Mouse (Mus musculus) adrenal gland, adult 2 months (tissue): ENCODE measurements around the gene Rnf34. TPM values are rescaled to one million over a fixed set of nuclear protein-coding genes. Genes with fewer than 3 reads are reported as not detected.

Source experiments
- DNase-seq: peaks from one replicate; pipeline ENCODE4 v3.0.0; 2021
- polyA plus RNA-seq: library from polyadenylated mRNA; depleted of rRNA; stranded (reverse); fragments of >200 nt; gene quantifications from 2 replicates; pipeline ENCODE4 v1.2.3, GENCODE M21; 2012
- total RNA-seq, 2 experiments: library from RNA; stranded (reverse); gene quantifications; 2 replicates each; pipeline ENCODE4 v1.2.3; 2021

The Rnf34 gene
- total and polyA plus RNA-seq, 3 experiments, result 4.4 to 33.8 (median 17.9) TPM

DNA sequence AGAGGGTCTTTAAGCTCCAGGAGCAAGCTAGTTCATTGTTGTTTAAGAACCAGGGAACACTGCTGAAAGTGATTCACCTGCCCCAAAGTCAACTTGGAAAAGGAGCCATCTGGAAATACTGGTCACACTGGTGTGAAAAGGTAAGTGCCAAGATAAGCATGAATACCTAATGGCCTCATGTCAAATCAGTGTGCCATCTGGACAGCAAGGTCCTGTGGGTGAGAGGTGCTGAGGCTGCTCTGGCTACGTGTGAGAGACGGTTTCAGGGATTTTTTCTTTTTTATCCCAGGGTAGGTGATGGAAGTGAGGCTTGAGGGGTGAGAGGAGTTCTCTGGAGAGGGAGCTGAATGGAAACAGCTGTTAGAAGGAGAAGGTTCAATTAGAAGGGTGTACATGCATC is 23.7 kb downstream of the Rnf34 start:
- DNase-seq, result no peak

- no peak for DNase-seq
These were observed 24.5 kb downstream of the Rnf34 start for GRCm38 (mm10) chr5:122874359-122874758.

DNA sequence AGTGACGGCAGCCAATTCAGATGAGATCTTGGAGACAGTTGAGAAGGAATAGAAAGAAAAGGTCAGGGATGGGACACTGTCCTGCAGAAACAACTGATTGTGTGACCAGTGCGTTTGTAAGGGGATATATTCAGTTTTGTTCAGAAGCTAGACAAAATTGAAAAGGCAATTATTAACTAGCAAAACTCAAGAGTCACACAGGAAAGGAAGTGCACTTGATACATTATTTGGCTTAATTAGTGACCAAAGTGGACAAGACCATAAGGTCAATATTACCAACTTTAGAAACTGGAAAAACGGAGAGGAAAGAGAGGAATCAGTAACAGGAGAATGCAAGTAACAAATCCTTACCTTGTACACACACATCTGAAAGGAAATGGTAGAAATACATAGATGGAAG is 26.8 kb downstream of the Rnf34 start:
- DNase-seq, result no peak

- no peak for DNase-seq
These were observed 30.6 kb downstream of the Rnf34 start for GRCm38 (mm10) chr5:122880241-122880980.

GRCm38 (mm10) chr5:122881313-122881712 is 31.5 kb downstream of the Rnf34 start:
- peak; percentile 76 for DNase-seq

DNA sequence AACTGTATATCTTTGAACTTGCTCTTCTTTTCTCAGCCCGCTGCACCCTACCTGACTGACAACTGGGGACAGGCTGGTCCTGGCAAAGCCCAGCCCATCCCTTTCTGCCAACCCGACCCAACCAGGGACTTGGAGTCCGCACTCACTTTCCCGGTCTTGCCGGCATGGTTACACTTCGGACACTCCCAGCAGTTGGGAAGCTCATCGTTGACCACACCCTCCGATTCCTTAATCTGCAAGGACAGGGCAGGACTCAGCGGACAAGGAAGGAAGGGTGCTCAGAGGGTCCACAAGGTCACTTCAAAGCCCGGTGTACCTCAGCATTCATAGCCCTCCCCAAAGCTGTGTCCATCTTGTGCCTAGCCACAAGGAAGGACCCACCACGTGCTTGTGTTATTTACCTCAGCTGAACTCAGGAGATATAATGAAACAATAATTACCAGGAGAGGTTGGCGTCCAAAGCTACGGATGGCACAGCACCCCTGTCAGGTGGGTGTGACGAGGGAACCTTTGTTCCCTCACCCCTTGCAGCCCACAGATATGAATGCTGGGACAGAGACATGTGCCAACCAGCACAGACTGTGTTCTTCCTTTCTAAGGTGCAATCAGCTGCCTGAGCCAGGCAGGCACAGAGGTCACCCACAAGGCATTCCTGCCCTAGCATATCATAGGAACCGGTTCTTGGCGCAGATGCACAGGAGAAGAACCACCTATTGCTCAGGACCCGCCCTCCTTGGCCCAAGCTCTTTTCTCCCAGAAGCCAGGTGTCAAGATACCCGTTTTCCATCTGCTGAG is 32.6 kb downstream of the Rnf34 start:
- no peak for DNase-seq

GRCm38 (mm10) chr5:122883237-122883636 is 33.4 kb downstream of the Rnf34 start:
- no peak for DNase-seq

DNA sequence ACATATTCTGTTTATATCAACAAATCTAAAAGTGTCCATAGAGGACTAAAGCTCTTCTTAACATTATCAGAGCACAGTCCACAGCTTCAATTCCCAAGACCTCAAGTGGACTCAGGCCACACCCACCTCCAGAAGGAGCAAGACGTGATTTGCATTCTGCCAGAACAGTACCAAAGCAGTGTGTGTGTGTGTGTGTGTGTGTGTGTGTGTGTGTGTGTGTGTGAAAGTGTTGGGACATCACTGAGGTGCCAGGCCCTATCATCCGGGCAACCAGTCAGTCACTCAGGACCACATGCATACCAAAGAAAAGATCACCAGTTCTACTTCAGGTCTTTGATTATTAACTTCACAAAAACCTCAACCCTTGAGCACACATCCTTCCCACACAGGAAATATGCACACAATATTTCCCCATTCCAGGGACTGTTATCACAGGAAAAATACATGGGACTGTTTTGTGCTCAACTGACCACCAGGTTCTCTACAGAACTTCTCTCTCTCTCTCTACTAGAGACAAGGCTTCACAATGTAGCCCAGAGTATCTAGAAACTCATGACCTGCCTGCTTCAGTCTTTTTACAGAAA is 33.9 kb downstream of the Rnf34 start:
- no peak for DNase-seq

DNA sequence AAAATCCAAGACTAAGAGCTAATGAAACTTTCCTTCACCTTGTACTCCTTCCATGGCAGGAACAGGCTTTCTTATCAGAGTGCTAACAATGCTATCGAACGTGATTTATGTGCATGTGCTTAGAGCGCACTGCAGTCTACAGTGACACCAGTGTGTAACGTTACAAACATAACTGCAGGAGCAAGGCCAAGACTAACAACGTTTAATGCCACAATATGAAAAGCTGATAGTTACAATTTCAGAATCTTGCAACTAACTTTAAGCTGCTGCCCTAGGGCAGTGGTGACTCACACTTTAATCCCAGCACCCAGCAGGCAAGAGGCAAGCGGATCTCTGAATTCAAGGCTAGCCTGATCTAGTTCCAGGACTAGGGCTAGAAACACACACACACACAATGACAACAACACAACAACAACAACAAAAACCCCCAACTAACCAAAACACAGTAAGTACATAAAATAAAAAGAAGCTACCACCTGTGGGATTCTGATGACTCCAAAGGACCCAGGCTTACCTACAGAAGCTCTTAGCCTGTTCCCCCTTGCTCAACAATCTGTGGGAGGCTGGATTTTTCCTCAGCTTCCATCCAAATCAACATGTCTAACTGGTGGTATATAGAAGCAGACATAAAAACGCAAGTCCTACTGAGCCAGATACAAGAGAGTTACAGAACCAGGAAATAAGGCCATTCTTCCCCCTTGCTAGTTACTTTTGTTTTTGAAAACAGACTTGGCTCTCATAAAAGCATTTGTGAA is 34.9 kb downstream of the Rnf34 start:
- peak; percentile 62 for DNase-seq

GRCm38 (mm10) chr5:122887033-122887432 is 37.2 kb downstream of the Rnf34 start:
- no peak for DNase-seq

DNA sequence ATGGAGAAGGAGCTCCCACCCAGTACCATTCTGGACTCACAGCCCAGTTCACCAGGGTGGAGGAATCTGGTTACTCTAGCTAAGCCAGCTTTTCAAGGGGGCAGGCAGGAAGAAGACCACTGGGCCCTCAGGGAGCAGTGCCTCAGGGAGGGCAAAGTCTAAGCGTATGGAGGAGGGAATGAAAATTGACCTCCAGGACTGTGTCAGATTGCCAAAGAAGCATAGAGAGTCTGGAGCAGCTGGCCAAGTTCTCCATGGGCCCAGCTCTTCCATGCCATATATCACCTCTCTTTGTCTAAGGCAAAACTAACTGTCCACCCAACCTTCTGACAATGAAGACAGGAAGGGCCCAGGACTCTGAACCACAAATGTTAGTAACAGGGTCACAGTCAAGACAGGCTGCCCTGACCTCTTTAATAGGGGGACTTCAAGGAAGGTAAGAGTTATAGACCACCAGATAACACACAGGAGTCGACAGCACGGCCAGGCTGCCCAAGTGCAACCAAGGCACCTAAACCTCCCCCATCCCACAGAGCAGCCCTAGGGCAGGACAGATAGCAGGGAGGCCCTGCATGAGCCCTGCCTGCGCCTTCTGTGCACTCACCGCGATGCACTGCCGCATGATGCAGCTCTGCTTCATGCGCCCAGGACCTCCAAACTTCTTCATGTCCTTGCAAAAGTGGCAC is 38.2 kb downstream of the Rnf34 start:
- DNase-seq, result no peak

DNA sequence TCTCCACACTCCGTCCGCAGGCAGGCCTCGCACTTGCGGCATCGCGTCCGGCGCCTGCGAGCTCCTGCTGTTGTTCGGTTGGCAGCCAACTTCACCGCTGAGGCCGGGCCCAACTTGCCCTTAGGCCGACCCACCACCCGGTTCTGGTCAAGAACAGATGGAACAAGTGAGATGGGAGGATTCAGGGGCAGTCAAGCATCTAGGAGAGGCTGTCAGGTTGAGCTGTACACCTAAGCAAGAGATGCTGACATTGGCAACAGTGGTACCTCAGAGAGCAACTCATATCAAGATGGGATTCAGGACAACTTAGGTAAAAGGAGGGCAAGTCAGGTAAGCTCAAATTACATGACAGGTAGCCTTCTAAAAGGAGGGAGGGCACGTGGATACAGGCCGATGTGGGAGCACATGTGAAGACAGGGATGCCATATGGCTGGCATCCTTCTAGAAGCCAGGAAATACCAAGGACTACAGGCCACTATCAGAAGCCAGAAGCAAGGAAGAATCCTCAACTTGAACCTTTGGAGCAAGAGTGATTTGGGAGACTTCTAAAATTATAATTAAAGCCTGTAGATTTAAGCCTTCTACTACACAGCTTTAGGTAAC is 38.9 kb downstream of the Rnf34 start:
- no peak for DNase-seq

- no peak for DNase-seq
These were observed 40.5 kb downstream of the Rnf34 start for GRCm38 (mm10) chr5:122890396-122890795.

DNA sequence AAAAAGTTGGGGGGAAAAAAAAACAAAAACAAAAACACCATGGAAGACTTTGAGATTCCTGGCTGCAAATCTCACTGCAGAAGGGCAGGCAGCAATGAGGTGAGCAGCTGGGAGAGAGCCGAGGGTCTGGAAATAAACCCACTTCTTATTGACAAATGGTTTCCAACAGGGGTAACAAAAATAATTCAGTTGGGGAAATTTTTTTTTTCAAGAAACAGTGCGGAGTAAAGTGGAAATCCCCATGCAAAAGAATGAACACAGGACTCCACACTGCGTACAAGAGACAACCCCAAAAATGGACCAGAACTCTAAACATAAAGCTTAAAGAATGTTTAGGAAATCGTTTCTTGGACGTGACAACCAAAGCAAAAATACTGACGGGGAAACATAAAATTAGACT is 43.4 kb downstream of the Rnf34 start:
- DNase-seq, result no peak

DNA sequence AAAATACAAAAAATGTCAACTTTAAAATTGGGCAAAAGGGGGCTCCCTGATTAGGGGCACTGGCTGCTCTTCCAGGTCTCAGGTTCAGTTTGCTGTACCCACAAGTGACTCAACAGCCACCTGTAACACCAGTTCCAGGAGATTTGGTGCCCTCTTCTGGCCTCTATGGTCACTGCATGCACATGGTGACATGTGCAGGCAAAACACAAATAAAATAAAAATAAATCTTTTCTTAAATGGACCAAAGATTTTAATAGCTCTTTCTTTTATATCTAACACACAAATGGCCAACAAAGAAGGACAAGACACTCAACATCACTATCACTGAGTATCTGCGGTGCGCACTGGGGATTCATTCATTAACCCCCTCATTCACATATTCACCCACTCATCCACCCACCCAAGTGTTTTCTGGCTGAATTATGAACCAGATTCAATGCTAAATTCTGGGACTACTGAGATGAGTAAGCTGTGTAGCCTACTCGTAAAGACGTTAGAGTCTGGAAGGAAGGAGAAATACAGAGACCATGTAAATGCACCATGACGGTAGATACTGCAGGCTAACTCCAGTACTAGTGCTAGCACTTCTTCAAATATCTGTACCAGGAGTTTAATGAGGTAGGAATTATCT is 44.3 kb downstream of the Rnf34 start:
- DNase-seq, result peak; percentile 27

DNA sequence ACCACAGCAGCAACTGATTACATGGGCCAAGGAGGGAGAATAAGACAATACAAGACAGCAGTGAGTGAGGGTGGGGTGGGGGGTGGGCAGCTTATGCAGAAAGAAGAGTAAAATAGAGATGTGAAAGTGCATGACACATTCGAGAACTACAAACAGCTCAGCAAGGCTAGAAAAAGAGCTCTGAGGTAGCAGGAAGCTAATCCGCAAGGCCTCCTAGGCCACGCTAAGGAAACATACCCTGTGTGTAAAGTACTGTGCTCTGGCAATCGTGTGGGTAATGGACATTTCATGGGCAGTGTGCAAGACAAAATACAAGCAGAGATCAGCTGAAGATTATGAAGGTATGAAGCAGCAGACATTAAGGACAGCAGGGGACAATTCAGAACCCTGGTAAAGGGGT is 45.0 kb downstream of the Rnf34 start:
- DNase-seq, result no peak

DNA sequence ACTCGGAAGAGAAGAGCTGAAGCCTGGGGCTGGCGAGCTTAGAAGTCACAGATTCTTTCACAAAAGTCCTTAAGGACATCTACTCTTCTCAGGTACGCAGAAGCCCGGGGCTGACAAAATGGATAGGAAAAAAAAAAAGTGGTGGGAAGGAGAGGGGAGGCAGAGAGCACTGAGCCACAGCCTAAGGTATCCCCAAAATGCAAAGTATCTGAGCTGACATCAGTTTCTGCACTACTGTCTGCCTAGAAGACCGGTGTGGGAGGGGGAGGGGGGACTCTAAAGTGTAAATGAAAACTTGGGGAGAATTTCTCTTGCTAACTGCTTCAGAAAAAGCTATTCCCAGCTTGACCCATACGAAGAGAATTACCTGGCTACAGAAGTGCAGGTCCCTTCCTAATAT is 48.3 kb downstream of the Rnf34 start:
- no peak for DNase-seq

GRCm38 (mm10) chr5:122898963-122899776 is 49.3 kb downstream of the Rnf34 start:
- DNase-seq, result peak; percentile 45

DNA sequence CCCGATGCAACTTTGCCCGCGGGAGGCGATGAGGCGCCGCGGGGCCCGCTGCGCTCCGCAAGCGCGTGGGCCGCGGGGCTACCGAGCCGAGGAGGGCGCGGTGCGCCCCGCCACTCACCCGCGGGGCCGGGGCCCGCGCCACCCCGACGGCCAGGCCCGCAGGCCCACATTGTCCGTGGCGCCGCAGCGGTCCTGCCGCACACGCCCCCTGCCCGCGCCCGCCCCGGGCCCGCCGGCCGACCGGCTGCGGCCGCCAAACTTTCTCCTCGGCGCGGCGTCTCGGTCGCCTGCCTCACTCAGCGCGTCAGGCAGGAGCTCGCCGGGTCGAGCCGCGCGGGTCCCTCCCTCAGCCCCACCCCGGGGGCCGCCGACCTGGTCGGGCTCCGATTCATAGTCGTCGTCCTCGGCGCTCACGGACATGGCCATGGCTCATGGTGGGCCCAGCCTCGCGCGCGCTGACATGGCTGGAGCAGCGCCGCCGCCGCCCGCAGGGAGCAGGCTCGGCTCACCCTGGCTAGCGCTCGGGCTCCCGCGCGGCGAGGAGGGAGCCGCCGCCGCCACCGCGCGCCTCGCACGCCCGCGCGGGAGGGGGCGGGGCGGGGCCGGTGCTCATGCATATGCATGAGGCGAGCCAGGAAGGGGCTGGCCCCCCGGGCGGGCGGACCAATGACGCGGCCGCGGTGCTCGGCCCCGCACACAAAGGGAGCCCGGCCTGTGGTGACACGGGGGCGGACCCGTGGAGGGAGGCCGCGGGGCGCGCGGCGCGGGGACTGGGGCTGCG is 50.1 kb downstream of the Rnf34 start:
- peak; percentile 96 for DNase-seq
